Mouse (Mus musculus): Measurements from ENCODE around the gene Micall2. TPM values are rescaled to one million over a fixed set of nuclear protein-coding genes. Genes with fewer than 3 reads are reported as not detected.

The Micall2 gene
- total RNA-seq, 1 experiment from 2014 or later: 0.57 TPM

Other genes starting within 250 kb of the Micall2 start
- not detected in 3 replicates for gene Uncx, start 192.8 kb downstream of the Micall2 start, total RNA-seq (2017)
- 28.1 to 36.6 TPM (median 32.7 TPM) in 3 replicates for gene Ints1, start 39.3 kb upstream of the Micall2 start, total RNA-seq (2017)
- 73.5 to 94.4 TPM (median 82.2 TPM) in 3 replicates for gene Mafk, start 55.2 kb upstream of the Micall2 start, total RNA-seq (2017)
- 0.67 TPM in 1 of 3 replicates, not detected in the others for gene Tmem184a, start 83.6 kb upstream of the Micall2 start, total RNA-seq (2017)
- gene Gm26938, start 90.1 kb upstream of the Micall2 start, total RNA-seq (2017): not detected in 3 replicates
- gene Psmg3, start 90.5 kb upstream of the Micall2 start, total RNA-seq (2017): 3.5 to 12.3 TPM (median 7.6 TPM) in 3 replicates
- not detected in 3 replicates for gene Elfn1, start 171.6 kb upstream of the Micall2 start, total RNA-seq (2017)

All from monocyte, adult 5-6 weeks (primary cell).